Mouse (Mus musculus): Measurements from ENCODE around the gene Fblim1.
A peak's percentile ranks its signal among the peaks of the same experiment; 100 is the strongest.

Gene Fblim1

GRCm38 (mm10) chr4:141605861-141606260 lies at the start of gene Fblim1:
Gene Fblim1, minus strand, starts transcription at chr4:141606096.
- DNase-seq (ENCODE audit: low spot score in 2 of 2), result peak in 1 of 2 experiments; percentile 35

- DNase-seq (ENCODE audit: low spot score in 2 of 2), result no peak
Measured at GRCm38 (mm10) chr4:141654509-141654908, 48.6 kb upstream of the Fblim1 start.

GRCm38 (mm10) chr4:141653813-141654212 lies 47.9 kb upstream of the Fblim1 start:
- no peak for DNase-seq (ENCODE audit: low spot score in 2 of 2)

GRCm38 (mm10) chr4:141653044-141653443 lies 47.1 kb upstream of the Fblim1 start:
- DNase-seq (ENCODE audit: low spot score in 2 of 2), result no peak

GRCm38 (mm10) chr4:141651944-141652343 lies 46.0 kb upstream of the Fblim1 start:
- DNase-seq (ENCODE audit: low spot score in 2 of 2), result no peak

- no peak for DNase-seq (ENCODE audit: low spot score in 2 of 2)
Measured at GRCm38 (mm10) chr4:141651286-141651685, 45.4 kb upstream of the Fblim1 start.

- DNase-seq (ENCODE audit: low spot score in 2 of 2), result no peak
Measured at GRCm38 (mm10) chr4:141649244-141649643, 43.3 kb upstream of the Fblim1 start.

GRCm38 (mm10) chr4:141648262-141648661 lies 42.4 kb upstream of the Fblim1 start:
- no peak for DNase-seq (ENCODE audit: low spot score in 2 of 2)

- DNase-seq (ENCODE audit: low spot score in 2 of 2), result no peak
Measured at GRCm38 (mm10) chr4:141647187-141647586, 41.3 kb upstream of the Fblim1 start.

- no peak for DNase-seq (ENCODE audit: low spot score in 2 of 2)
Measured at GRCm38 (mm10) chr4:141645988-141646387, 40.1 kb upstream of the Fblim1 start.

- DNase-seq (ENCODE audit: low spot score in 2 of 2), result peak; percentile 50 to 74
Measured at GRCm38 (mm10) chr4:141643118-141643855, 37.4 kb upstream of the Fblim1 start.

GRCm38 (mm10) chr4:141641961-141642811 lies 36.3 kb upstream of the Fblim1 start:
- no peak for DNase-seq (ENCODE audit: low spot score in 2 of 2)

- DNase-seq (ENCODE audit: low spot score in 2 of 2), result no peak
Measured at GRCm38 (mm10) chr4:141641353-141641771, 35.5 kb upstream of the Fblim1 start.

- DNase-seq (ENCODE audit: low spot score in 2 of 2), result no peak
Measured at GRCm38 (mm10) chr4:141639474-141639873, 33.6 kb upstream of the Fblim1 start.

GRCm38 (mm10) chr4:141636693-141637092 lies 30.8 kb upstream of the Fblim1 start:
- no peak for DNase-seq (ENCODE audit: low spot score in 2 of 2)

- DNase-seq (ENCODE audit: low spot score in 2 of 2), result no peak
Measured at GRCm38 (mm10) chr4:141635991-141636390, 30.1 kb upstream of the Fblim1 start.

GRCm38 (mm10) chr4:141632111-141632873 lies 26.4 kb upstream of the Fblim1 start:
- DNase-seq (ENCODE audit: low spot score in 2 of 2), result no peak

- no peak for DNase-seq (ENCODE audit: low spot score in 2 of 2)
Measured at GRCm38 (mm10) chr4:141631250-141631649, 25.4 kb upstream of the Fblim1 start.

GRCm38 (mm10) chr4:141630021-141630420 lies 24.1 kb upstream of the Fblim1 start:
- no peak for DNase-seq (ENCODE audit: low spot score in 2 of 2)

GRCm38 (mm10) chr4:141628661-141629060 lies 22.8 kb upstream of the Fblim1 start:
- no peak for DNase-seq (ENCODE audit: low spot score in 2 of 2)

- DNase-seq (ENCODE audit: low spot score in 2 of 2), result no peak
Measured at GRCm38 (mm10) chr4:141627502-141627901, 21.6 kb upstream of the Fblim1 start.
